ENCODE assay signal across 21 mouse cellular contexts in the genomic region with DNA sequence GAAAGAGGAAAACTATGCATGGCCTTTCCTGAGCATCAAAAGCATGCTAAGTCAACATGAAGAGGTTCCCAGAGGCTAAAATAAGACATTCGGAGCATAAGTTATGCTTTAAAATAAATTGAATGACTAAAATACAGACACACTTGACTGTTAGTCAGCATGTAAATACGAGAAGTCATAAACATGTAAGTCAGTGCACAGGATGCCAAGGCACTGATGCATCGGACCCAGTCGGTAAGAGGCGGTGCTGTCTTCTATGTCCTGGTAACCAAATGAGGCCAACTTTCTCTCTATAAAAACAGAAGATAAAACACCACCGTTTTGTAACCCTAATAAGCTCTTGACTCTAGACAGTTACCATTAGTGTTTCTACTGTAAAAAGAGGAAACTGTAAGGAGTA.
A peak's percentile ranks its signal among the peaks of the same experiment; 100 is the strongest.
DNase-seq lines count a peak whose midpoint lies in the region; ATAC-seq and TF ChIP-seq lines count a peak whose summit lies in the region.
"Had no signal": no experiment of that assay in that cellular context is flagged by ENCODE, and none has a peak within 500 bp of the region (broad histone marks: within the 10 kb centered on the region; RNA-seq: fewer than 3 reads in every experiment).

No protein-coding gene starts in this region.

- intact Hi-C loops in gastrocnemius, adult 2 months (cut with DNase I), result no loop called here

- H3K4me3 ChIP-seq in embryonic fibroblast, embryonic 13.5 days (ENCODE audit: insufficient read depth, low read length), result no peak overlapping the region
- H3K4me3 ChIP-seq in gastrocnemius, adult 2 months, result no peak overlapping the region

- TF ChIP-seq CTCF in Patski (IDR thresholded peaks at IDR 0.05), result no peak
- TF ChIP-seq CTCF in embryonic fibroblast, embryonic 13.5 days (IDR thresholded peaks at IDR 0.05; ENCODE audit: borderline replicate concordance, insufficient read depth, low read length), result no peak
- TF ChIP-seq CTCF in gastrocnemius, adult 2 months (IDR thresholded peaks at IDR 0.05), result no peak

- TF ChIP-seq POLR2A in embryonic fibroblast, embryonic 13.5 days (IDR thresholded peaks at IDR 0.05; ENCODE audit: low read depth, low read length), result no peak

- H3K27me3 ChIP-seq in Patski, result no peaks in the 10 kb centered on the region
- H3K27me3 ChIP-seq: CH12.LX had no signal

- in situ Hi-C loops in Patski (cut with MboI; ENCODE audit: low pct_unique_long_range_greater_than_20kb), result no loop called here

- H3K4me1 ChIP-seq in embryonic fibroblast, embryonic 13.5 days (ENCODE audit: control insufficient read depth, insufficient read depth, low read length), result no peaks in the 10 kb centered on the region

- POLR2A ChIA-PET in Patski (lab: Charles Lee), result no interaction called here

- peak overlapping the region; percentile 64; the same call in 1 of the 2 replicates for H3K27ac ChIP-seq in embryonic fibroblast, embryonic 13.5 days (ENCODE audit: insufficient read depth, low read length)
- no peak overlapping the region for H3K27ac ChIP-seq in gastrocnemius, adult 2 months

- peak; percentile 62 for ATAC-seq in Patski
- ATAC-seq: activated CD4-positive, CD25-positive, alpha-beta regulatory T cell, adult 4 months; CD4-positive, CD25-positive, alpha-beta regulatory T cell, adult 4 months had no signal

- DNase-seq in Patski (ENCODE audit: low read depth, low spot score), result peak; percentile 53
- peak; percentile 39 for DNase-seq in brain, adult 2 months (ENCODE audit: low read depth, low spot score)
- DNase-seq in layer of hippocampus, postnatal 14 days (ENCODE audit: low spot score in 2 of 2), result no peak
- DNase-seq in gastrocnemius, adult 2 months, result no peak
- DNase-seq in right cerebral cortex, postnatal 36 days (ENCODE audit: low spot score in 2 of 2), result no peak
- DNase-seq: adrenal gland, adult 2 months; adrenal gland, adult 8-10 months; adrenal gland, postnatal 10 days; adrenal gland, postnatal 14 days; adrenal gland, postnatal 25 days; adrenal gland, postnatal 36 days; B cell, adult 2 months; cerebellum, adult 11 months; cerebellum, adult 11-12 months; cerebellum, adult 18-20 months; cerebellum, adult 2 months; cerebellum, adult 8-10 months had no signal

- CTCF ChIA-PET in Patski (lab: Charles Lee), result interaction anchor here (1.2 to 2.6 kb wide), 3 partner anchors 10 to 102 kb away, joined by 3 to 9 read pairs (median 3); no protein-coding TSS in a partner anchor

Comparison
In these comparisons a context has a peak if more than half of its experiments do, and no peak if none do; other contexts are left out.
1. DNase-seq: peak in Patski (single experiment) and brain, adult 2 months (single experiment); none in layer of hippocampus, postnatal 14 days (0 of 2), gastrocnemius, adult 2 months (single experiment) and right cerebral cortex, postnatal 36 days (0 of 2).